Mouse (Mus musculus) kidney, embryonic 14.5 days (tissue): ENCODE data around the gene Ranbp3. TPM values are rescaled to one million over a fixed set of nuclear protein-coding genes. Genes with fewer than 3 reads are reported as not detected.

Source experiments
- ATAC-seq: fragments of 200-750 bp; cut with Nextera tagmentation; 2 replicates; pipeline ENCODE4 v1.8.0; 2017; ENCODE audit warnings: moderate number of reproducible peaks, mild to moderate bottlenecking, moderate TSS enrichment, moderate library complexity; ENCODE audit not compliant: low FRiP score, low TSS enrichment
- H3K27ac ChIP-seq: fragments of 300-500 bp; sonication (generic); 2 replicates; pipeline ENCODE4 v1.5.1; 2014; ENCODE audit warnings: low read depth, mild to moderate bottlenecking, low read length, moderate library complexity, mixed read lengths
- H3K27me3 ChIP-seq: fragments of 300-500 bp; sonication (generic); 2 replicates; pipeline ENCODE4 v1.6.1; 2014; ENCODE audit warnings: mild to moderate bottlenecking, low read length; ENCODE audit not compliant: control insufficient read depth, insufficient read depth
- H3K36me3 ChIP-seq: fragments of 300-500 bp; sonication (generic); 2 replicates; pipeline ENCODE4 v1.6.1; 2014; ENCODE audit warnings: low read length, mixed read lengths; ENCODE audit not compliant: control insufficient read depth, insufficient read depth
- H3K4me1 ChIP-seq: fragments of 300-500 bp; sonication (generic); 2 replicates; pipeline ENCODE4 v1.6.1; 2014; ENCODE audit warnings: low read length, mixed read lengths; ENCODE audit not compliant: control insufficient read depth, insufficient read depth
- H3K4me2 ChIP-seq: fragments of 300-500 bp; sonication (generic); replicated peaks from 2 replicates; pipeline ENCODE4 v1.6.1; 2014; ENCODE audit warnings: low read depth, mild to moderate bottlenecking, low read length
- H3K4me3 ChIP-seq: fragments of 300-500 bp; sonication (generic); 2 replicates; pipeline ENCODE4 v1.5.1; 2014; ENCODE audit warnings: mild to moderate bottlenecking, low read length
- H3K9ac ChIP-seq: fragments of 300-500 bp; sonication (generic); 2 replicates; pipeline ENCODE4 v1.6.1; 2014; ENCODE audit warnings: low read depth, mild to moderate bottlenecking, low read length, moderate library complexity
- H3K9me3 ChIP-seq: fragments of 300-500 bp; sonication (generic); 2 replicates; pipeline ENCODE4 v1.6.1; 2016; ENCODE audit warnings: low read length; ENCODE audit not compliant: control insufficient read depth
- WGBS: fragments of 180-500 bp; shearing (Covaris S2); extraction: QIAGEN DNeasy Blood & Tissue Kit; methylation state at CpG from one replicate; pipeline ENCODE4 v1.1.7; 2014; 5-methylcytosine and 5-hydroxymethylcytosine counted together
- polyA plus RNA-seq: library from polyadenylated mRNA; unstranded; fragments of >200 nt; fragmentation: Nextera tagmentation; extraction: Ambion mirVana; gene quantifications from 2 replicates; pipeline ENCODE4 v1.2.1, GENCODE M21; 2014

Gene Ranbp3
- polyA plus RNA-seq, 1 experiment from 2014 or later = 107 TPM

DNA sequence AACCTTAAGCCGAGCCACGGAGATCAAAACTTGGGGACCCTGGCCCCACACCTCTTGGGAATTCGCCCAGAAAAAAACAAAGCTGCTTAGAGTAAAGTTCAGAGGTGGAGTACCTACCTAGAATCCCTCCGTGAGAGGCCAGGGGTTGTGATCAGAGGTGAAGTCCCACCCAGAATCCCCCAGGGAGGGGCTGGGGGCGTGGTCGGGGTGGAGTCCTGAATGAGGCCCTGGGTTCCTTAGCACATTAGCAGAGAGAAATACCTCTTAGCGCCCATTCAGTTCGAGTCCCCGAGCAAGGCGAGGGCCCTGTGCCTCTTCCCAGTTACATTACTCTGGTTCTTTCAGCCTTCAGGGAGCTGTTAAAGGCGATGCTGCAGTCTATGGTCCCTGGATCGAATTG lies 54.6 kb downstream of the Ranbp3 start:
- 7% methylated on average over 12 of the region's 12 CpGs for WGBS
- no peak overlapping the region for H3K9ac ChIP-seq
- peaks cover 15% of the 10 kb centered on the region; the same call in 1 of the 2 replicates for H3K36me3 ChIP-seq

GRCm38 (mm10) chr17:56728117-56728516 lies 55.0 kb downstream of the Ranbp3 start:
- Histone ChIP-seq H3K36me3 (peaks cover 10% of the 10 kb centered on the region; the same call in 1 of the 2 replicates), H3K9ac (no peak overlapping the region; the same call in 1 of the 2 replicates), H3K27ac (no peak overlapping the region), H3K27me3 (no peaks in the 10 kb centered on the region), H3K4me1 (peaks cover 23% of the 10 kb centered on the region), H3K4me2 (peak overlapping the region; percentile 12; the same call in 1 of the 2 replicates), H3K9me3 (no peaks in the 10 kb centered on the region), H3K4me3 (no peak overlapping the region)
- WGBS = 9% methylated on average over 12 of the region's 12 CpGs
- ATAC-seq = peak; percentile 13; the same call in 1 of the 2 replicates

More for the DNA sequence above, 54.6 kb downstream of the Ranbp3 start:
- ATAC-seq = 0 out of 2 replicates have a peak, but pooled peaks have one; percentile 6
- Histone ChIP-seq H3K4me2 (no peak overlapping the region), H3K27ac (no peak overlapping the region), H3K9me3 (no peaks in the 10 kb centered on the region), H3K4me1 (peaks cover 28% of the 10 kb centered on the region), H3K27me3 (no peaks in the 10 kb centered on the region), H3K4me3 (no peak overlapping the region)

DNA sequence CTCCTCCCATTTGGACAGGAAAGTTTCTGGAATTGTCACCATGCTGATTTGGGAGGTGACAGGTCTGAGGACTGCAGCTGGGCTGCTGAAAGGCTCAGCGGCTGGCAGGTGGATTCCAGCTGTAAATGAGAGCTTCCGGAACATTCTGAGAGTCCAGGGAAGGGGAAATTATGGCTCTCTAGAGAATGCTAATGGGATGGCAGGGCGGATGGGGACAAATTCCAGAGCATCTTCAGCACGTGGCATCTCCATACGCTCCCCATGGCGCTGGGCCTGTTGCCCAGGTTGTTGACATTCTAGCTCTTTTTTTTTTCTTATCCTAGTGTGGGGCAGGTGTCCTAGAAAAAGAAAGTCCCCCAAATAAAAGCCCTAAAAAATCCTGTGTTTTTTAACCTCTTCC lies 56.1 kb downstream of the Ranbp3 start:
- Histone ChIP-seq H3K27ac (no peak overlapping the region), H3K4me2 (no peak overlapping the region), H3K9me3 (no peaks in the 10 kb centered on the region), H3K9ac (no peak overlapping the region), H3K36me3 (no peaks in the 10 kb centered on the region), H3K27me3 (no peaks in the 10 kb centered on the region), H3K4me1 (peaks cover 19% of the 10 kb centered on the region), H3K4me3 (no peak overlapping the region)
- 47% methylated on average over 6 of the region's 6 CpGs for WGBS
- ATAC-seq = no peak

- no peak for ATAC-seq
- Histone ChIP-seq H3K9ac (no peak overlapping the region), H3K27me3 (no peaks in the 10 kb centered on the region), H3K36me3 (no peaks in the 10 kb centered on the region), H3K4me3 (no peak overlapping the region), H3K9me3 (no peaks in the 10 kb centered on the region), H3K4me2 (no peak overlapping the region), H3K4me1 (peaks cover 19% of the 10 kb centered on the region), H3K27ac (no peak overlapping the region)
- WGBS = 61% methylated on average over 2 of the region's 2 CpGs
Measured at GRCm38 (mm10) chr17:56729656-56730055, 56.6 kb downstream of the Ranbp3 start.

- H3K4me3 ChIP-seq = no peak overlapping the region
- WGBS = 45% methylated on average over 8 of the region's 8 CpGs
- no peaks in the 10 kb centered on the region for H3K9me3 ChIP-seq
- ATAC-seq = no peak
- H3K27me3 ChIP-seq = no peaks in the 10 kb centered on the region
- H3K4me1 ChIP-seq = no peaks in the 10 kb centered on the region
- no peak overlapping the region for H3K4me2 ChIP-seq
- no peak overlapping the region for H3K27ac ChIP-seq
- H3K36me3 ChIP-seq = no peaks in the 10 kb centered on the region
- no peak overlapping the region for H3K9ac ChIP-seq
Measured at GRCm38 (mm10) chr17:56736534-56736933, 63.4 kb downstream of the Ranbp3 start.

DNA sequence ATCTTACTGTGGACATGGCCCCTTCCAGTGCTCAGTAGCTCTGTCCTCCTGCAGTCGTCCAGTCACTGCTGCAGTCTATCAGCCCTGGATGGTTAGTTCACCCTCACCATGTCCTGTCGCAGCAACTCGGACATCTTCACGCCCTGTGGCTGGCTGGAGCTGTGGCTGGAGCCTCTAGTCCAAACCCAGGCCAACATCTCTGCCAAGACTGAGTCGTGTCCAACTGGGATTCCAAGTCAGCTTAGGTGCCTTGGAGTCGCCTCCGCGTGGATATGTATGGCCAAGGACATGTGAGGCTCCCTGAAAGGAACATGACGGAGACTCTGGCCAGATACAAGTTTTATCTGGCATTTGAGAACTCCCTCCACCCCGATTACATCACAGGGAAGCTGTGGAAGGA lies 65.1 kb downstream of the Ranbp3 start:
- Histone ChIP-seq H3K4me1 (no peaks in the 10 kb centered on the region), H3K4me2 (no peak overlapping the region), H3K9ac (no peak overlapping the region), H3K27ac (no peak overlapping the region), H3K9me3 (no peaks in the 10 kb centered on the region), H3K36me3 (no peaks in the 10 kb centered on the region), H3K27me3 (no peaks in the 10 kb centered on the region), H3K4me3 (no peak overlapping the region)
- WGBS = 78% methylated on average over 10 of the region's 10 CpGs
- no peak for ATAC-seq

DNA sequence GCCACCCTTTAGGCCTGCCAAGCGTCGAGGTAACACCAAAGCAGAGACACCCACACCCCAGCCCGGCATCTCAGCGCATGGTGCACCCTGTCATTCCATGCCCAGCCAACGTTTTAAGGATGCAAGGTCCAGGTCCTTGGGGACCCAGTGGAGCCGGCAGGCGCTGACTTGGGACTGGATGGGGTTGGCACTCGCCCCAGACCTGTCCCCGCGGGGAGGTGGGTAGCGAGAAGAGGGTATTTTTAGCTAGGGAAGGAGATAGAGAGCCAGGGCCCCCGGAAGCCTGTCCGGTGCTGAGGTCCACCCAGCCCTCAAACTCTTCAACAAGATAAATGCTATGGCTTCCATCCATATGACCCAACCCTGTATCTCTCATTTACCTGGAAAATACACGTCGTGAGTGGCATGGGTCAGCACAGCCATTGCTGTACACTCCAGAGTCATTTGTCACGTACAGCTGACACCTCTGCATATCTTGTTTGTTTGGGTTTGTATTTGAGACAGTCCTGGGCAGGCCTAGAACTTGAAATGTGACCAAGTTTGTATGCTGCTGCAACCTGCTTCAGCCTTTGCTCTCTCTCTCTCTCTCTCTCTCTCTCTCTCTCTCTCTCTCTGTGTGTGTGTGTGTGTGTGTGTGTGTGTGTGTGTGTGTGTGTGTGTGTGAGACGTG lies 67.2 kb downstream of the Ranbp3 start:
- Histone ChIP-seq H3K27ac (no peak overlapping the region), H3K4me3 (no peak overlapping the region), H3K4me2 (no peak overlapping the region), H3K4me1 (no peaks in the 10 kb centered on the region), H3K9me3 (no peaks in the 10 kb centered on the region), H3K36me3 (no peaks in the 10 kb centered on the region), H3K27me3 (no peaks in the 10 kb centered on the region), H3K9ac (no peak overlapping the region)
- WGBS = 80% methylated on average over 17 of the region's 17 CpGs
- ATAC-seq = no peak

GRCm38 (mm10) chr17:56740788-56741160 lies 67.7 kb downstream of the Ranbp3 start:
- Histone ChIP-seq H3K4me3 (no peak overlapping the region), H3K9me3 (no peaks in the 10 kb centered on the region), H3K4me2 (no peak overlapping the region), H3K27ac (no peak overlapping the region), H3K9ac (no peak overlapping the region), H3K27me3 (no peaks in the 10 kb centered on the region), H3K36me3 (no peaks in the 10 kb centered on the region), H3K4me1 (no peaks in the 10 kb centered on the region)
- 75% methylated on average over 17 of the region's 17 CpGs for WGBS
- ATAC-seq = no peak

DNA sequence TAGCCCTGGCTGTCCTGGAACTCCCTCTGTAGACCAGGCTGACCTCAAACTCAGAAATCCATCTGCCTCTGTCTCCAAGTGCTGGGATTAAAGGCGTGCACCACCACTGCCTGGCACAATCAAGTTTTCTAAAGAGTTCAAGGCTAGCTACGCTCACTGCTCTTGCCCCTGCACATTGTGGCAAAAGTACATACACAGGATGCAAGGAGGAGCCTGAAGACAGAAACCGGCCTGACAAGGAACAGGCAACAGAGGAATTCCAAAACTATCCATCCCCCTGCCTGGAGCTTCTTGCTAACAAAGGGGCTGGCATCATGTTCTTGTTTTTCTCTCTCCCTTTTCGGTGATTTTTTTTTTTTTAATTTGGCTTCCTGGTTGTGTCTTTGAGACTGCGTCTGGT lies 71.1 kb downstream of the Ranbp3 start:
- ATAC-seq = no peak
- Histone ChIP-seq H3K4me3 (no peak overlapping the region), H3K9me3 (no peaks in the 10 kb centered on the region), H3K4me1 (no peaks in the 10 kb centered on the region), H3K36me3 (no peaks in the 10 kb centered on the region), H3K27me3 (peaks cover 3% of the 10 kb centered on the region; the same call in 1 of the 2 replicates), H3K9ac (no peak overlapping the region), H3K27ac (no peak overlapping the region), H3K4me2 (no peak overlapping the region)
- 59% methylated on average over 5 of the region's 5 CpGs for WGBS
